Mouse (Mus musculus): ENCODE measurements around the gene Stac2. TPM values are rescaled to one million over a fixed set of nuclear protein-coding genes. Genes with fewer than 3 reads are reported as not detected.

Gene Stac2
- total RNA-seq (2021) (1 to 10 TPM; 3.6 to 4.0 TPM), polyA plus RNA-seq (2012; rRNA removed) (0.71 and 0.83 TPM in 2 replicates)
- long read RNA-seq, partial matches to known transcripts, result 1 of 3 reads
- long read RNA-seq, other reads (novel, unspliced or antisense), result 1 of 3 reads

DNA sequence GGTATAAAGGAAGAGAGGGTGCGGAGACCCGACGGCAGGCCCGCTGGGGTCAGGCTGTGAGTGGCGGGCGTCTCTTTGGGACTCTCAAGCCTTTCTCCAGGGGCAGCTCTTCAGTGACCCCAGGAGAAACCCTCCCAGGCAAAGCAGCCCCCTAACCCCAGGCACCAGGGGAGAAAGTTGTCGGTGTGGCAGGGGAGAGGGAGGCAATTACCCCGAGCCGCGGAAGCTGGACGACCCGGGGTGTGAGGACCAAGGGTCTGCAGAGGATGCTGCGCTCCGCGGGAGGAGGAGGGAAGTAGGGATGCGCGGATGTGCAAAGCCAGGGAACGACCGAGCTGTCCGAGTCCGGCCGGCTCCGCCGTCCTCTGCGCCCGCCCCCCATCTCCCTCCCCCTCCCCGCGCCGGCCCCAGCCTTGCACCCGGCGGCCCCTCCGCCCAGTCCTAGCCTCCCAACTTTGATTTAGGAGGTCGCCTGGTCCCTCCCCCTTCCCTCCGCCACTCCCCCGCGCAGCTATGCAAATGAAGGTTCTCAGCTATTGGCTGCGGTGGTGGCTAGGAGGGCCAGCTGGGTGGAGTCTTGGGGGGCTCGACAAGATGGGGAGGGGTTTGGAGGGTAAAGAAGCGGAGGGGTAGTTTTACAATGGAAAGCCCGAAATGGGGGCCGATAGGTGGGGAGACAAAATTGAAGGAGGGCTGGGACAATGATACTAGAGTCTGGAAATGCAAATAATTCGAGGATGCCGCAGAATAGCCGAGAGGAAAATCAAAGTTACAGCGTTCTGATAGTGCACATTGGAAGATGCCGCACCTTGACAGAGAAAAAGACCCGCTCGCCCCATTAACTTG, at the start of gene Stac2:
Gene Stac2 (minus strand): TSS at position 474 of the 846 bp plus-strand sequence.
- peak; percentile 88 for DNase-seq

DNA sequence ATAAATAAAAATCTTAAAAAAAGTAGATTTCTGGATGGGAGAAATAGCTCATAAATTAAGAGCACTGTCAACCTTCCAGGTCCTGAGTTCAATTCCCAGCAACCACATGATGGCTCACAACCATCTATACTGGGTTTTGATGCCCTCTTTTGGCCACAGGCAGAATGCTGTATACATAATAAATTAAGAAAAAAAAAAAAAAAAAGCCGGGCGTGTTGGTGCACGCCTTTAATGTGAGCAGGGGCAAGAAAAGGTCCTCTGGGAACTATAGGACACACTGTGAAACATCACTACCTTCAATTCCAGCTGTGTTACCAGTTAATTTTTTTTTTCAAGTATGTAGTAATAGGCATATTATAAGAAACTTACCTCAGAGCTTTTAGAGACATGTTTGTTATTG, 48.1 kb upstream of the Stac2 start:
- DNase-seq, result no peak

DNA sequence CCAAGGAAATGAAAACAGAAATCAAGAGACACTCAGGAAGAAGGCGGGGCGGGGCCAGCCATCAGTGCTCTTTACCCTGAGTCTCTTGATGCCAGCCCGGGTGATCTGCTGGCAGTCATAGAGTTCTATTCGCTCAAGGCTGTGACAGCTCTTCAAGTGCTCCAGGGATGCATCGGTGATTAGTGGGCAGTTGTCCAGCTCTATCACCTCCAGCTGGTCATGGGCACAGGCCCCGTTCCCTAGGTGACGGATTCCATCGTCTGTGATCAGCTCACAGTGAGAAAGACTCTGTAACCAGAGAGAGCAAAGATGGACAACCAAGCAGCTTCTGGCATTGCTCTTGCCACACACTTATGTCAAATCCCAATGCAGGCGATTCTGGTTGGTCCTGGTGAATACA, 37.3 kb upstream of the Stac2 start:
- DNase-seq, result peak; percentile 27

DNA sequence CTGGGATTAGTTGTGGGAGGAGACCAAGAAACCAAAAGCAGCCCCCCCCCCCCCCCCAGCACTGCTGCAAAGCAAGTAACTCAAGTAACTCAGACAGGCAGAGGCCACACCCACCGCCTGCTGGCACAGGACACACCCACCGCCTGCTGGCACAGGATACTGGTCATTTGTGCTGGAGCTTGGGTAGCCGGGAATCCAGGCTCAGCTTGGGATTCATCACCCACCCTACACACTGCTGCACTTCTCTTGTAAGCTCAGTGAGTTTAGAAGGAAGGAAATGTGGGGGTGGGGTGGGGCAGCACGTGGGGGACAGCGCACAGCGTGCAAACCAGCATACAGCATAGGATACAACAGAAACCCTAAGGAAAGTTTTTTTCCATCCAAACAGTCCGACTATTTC, 35.0 kb upstream of the Stac2 start:
- peak; percentile 65 for DNase-seq

DNA sequence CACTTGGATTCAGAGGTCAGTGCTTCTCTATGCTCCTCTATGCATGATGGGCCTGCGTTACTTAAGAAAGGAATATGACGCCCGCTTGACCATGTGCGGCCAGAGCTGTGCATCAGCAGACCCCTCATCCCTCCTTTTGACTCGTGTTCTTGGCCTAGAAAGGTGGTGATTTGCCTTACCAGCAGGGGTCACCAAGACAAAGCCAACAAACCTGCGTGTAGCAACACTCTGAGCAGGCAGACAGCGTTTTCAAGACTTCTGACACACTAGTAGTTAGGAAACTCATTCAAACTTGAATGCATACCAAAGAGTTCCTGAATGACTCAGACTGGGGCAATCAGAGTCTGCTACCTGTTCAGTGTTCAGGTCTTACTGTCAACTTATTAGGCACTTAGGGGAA, 33.3 kb upstream of the Stac2 start:
- DNase-seq, result no peak

DNA sequence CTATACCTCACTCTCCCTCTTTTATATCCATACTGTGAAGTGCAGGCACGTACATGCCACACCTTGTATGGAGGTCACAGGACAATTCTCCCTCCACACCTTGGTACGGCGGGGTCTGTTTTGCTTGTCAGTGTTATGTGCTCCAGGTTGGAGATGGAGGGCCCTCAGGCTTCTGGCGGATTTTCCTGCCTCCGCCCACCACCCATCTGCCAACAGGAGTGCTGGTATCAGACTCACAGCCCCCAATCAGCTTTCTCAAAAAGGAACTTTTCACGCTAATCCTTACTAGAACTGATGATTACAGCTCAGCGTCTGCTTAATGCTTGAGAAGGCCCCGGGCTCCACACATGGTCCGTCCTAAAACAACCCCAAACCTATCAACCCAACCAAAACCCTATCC, 32.9 kb upstream of the Stac2 start:
- DNase-seq, result no peak

DNA sequence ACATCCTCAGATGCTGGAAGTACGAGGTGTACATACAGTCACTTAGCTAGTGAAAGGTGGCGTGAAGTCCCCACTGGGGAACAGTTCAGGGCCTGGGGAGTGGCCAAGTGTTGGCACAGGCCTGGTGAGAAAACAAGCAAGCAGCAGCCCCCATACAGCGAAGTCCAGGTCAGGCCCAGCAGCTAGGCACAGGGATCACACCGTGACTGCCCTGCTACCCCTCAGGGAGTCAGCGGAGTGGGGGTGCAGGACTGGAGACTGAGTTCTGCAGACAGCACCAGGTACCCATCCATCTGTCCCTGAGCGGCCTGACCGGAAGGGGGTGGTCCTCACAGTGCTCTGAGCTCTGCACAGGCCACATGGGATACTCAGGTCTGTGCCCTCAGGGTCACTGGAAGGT, 29.5 kb upstream of the Stac2 start:
- no peak for DNase-seq

DNA sequence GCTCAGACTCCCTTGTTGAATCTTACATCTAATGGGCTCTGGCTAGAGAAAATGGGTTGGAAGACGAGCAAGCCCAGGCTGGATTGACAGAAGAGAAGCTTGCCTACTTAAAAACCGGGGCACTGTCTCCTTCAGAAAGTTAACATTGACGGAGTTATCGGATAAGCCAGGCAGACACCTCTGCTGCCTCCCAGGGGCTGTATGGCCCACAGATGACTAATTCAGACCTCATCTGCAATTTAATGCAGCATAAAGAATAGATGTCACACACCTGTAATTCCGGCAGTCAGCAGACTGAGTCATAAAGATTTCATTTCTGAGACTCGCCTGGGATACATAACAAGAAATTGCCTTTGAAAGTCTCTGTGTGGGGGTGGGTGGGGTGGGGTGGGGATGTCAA, 27.2 kb upstream of the Stac2 start:
- no peak for DNase-seq

DNA sequence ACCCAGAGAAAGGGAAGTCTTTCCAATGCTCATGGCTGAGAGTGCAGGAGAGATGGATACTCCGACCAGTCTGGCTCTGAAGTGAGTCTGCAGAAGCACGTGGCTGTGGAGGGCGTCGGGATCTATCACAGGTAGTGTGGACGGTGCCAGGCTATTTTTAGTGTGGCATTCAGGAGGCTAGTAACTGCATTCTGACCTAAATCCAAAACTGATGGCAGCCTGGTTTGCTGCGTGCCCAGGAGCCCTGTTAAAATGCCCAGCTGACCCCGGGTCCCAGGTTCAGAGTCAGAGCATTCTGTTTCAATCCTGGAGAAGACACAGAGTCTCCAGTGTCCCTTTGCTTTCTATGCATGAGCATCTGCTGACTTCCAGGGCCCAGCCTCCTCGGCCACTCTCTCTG, 23.8 kb upstream of the Stac2 start:
- DNase-seq, result no peak

DNA sequence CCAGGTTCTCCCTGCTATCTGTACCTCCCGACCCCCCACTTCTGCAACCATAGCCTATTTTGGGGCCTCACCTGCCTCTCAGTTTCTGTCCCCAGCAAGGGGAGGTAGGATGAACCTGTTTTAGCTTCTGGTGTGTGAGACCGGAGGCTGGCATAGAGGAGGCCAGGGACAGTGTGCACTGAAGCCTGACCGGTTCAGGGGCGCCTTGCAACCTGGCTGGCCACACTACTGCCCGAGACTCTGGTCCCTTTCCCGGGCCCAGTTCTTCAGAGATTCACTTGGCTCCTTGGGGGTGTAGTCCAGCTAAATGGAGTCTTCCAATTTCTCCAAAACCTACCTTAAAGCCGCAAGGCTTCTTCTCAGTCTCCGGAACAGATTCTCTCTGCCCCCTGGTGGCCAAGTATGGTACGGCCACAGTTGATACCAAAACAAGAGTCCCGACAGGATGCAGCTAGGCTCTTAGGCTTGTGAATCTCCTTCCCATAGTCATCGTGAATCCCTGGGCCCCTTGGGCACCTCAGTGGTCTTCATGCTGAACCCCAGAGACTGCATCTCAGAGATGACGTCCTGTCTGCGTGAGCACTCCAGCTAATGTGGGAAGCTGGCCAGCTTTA, 22.0 kb upstream of the Stac2 start:
- DNase-seq, result peak; percentile 86

DNA sequence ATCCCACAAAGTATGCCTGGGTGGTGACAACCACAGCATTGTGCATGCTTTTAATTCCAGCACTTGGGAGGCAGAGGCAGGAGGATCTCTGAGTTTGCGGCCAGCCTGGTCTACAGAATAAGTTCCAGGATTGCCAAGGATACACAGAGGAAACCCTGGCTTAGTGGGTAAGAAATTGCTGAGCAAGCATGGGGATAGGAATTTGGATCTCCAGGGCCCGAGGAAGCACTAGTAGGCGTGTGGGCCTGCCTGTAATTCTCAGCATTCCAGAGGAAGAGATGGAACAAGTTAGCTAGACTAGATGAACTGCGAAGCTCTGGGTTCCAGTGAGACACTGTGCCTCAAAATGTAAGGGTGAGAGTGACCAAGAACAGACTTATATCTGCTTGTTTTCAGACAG, 20.2 kb upstream of the Stac2 start:
- DNase-seq, result no peak

DNA sequence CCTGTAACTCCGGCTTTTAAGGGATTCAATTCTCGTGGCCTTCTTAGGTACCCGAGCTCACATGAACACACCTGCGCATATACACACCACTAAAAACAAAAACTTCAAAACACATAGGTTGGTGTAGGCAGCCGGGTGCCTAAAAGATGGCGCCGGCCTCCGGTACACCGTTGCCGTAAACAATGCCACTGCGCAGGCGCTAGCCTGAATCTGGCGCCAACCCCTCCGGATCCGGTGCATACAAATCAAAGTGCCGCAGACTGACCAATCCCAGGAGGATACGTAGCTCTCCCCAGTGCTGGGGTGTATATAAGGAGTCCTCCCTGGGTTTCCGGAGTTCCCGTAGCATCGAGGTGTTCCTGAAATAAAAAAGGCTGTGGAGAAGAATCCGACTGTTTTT, 14.0 kb upstream of the Stac2 start:
- DNase-seq, result no peak

DNA sequence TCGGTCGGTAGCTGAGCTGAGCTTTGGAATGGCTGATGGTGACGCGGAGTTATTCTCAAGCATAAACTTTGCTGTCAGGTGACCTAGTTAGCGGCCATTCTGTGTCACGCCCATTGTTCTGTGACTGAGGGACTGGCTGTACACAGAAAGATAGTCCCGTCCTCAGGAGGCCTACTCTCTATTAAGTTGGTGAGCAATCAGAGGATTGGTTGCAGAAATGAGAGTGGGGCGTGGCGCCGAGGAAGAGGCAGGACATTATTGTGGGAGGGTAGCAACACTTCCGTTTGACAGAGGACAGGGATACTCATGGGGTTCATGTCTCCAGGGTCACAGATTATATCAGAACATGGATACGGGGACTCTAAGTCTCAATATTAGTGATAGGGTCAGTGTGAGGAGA, 12.9 kb upstream of the Stac2 start:
- DNase-seq, result no peak

DNA sequence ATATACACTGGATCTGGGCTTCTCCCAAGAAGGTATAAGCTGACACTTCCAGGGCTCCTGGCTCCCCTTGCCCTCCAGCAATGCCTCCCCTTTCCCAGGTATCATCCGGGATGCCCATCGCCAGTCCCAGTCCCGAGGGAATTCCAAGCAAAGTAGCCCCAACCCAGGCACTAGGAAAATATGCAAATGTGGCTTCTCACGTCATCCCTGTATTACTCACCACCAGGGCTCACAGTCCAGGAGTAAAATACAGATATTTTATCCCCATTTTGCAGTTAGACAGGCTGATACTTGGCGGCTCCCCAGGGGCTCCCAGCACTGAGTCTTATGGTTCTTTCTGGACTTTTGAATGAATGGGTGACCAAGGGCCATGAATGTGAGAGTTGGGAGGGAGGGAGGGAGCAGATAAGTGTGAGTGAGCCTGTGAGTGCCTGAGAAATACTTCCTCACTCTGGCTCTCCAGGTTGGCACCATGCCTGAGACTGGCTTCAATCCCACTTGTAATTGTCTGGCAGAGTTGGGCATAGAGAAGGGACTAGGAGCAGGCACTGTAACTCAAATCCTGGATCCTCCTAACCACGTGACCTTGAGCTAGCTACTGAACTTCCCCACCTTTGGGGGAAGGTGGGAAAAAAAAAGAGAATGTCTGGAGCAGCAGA, 8.8 kb upstream of the Stac2 start:
- peak; percentile 79 for DNase-seq

DNA sequence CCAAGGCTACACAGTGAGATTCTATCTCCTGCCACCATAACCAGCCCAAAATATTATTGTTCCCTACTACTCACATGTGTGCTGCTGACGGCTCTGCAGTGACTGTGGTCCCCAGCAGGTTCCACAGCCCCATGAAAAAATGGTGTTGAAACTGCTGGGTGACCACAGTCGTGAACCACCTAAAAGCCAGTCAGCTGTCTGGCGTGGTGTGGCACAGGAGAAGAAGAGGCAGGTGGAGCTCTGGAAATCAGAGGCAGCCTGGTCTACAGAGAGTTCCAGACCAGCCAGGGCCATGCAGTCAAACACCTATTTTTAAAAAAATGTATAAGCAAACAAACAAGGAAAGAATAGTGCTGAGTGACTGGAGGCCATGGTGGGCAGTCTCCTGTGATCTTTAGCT, 8.2 kb upstream of the Stac2 start:
- no peak for DNase-seq

DNA sequence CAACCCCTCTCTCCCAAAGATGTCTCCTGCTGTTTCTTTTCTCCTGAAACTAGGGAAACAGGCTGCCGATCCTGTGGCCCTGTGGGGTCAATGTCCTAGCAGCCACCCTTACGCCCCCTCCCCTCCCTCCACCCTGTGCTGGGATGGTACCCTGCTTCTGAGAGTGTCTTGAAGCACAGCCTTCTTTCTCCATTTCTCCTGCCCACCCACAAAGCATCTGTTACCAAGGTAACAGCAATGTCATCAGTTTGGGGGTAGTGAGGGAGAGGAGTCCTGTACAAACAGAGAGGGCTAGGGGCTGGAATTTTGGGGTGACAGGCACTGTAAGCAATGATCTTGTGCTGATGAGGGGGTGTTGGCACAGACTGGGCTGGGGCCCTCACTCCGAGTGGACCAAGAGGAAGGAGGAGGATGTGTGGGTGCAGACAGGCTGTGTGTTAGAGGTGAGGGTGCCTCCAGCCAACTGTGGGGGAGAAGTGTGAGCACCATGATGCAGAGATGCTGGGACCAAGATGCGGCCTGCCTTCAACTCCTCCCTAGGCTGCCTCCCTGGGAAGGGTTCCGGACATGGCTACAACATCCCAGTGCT, 6.9 kb upstream of the Stac2 start:
- no peak for DNase-seq

DNA sequence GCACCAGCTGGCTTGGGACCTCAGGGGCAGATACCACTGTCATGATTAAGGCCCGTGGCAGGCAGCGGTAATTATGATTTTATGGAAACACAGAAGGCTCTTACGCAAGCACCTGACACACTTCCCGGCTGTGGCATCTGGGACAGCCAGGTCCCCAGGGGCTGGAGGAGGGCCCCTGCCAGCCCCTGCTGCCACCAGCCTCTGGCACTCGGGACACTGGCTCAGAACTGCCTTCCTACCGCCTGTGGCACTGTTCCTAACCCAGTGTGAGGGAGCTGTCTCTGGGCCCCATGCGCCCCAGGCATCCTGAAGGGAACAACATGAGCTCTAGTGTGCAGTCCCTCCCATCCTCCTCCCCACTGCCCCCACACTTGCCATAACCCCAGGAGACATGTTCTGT, 6.4 kb upstream of the Stac2 start:
- peak; percentile 55 for DNase-seq

DNA sequence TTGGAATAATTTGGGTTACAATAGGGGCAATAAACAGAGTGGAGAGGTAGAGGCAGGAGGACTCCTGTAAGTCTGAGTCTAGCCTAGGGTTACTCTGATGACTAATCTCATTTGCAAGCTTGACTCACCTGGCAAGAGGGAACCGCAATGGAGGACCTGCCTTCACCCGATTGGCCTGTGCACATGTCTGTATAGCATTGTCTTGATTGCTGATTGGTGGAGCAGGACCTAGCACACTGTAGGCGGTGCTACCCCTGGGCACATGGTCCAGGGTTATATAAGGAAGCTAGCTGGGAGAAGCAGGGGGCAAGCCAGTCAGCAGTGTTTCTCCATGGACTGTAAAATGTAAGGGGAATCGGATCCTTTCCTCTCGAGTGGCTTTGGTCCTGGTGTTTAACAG, 4.7 kb upstream of the Stac2 start:
- peak; percentile 52 for DNase-seq

DNA sequence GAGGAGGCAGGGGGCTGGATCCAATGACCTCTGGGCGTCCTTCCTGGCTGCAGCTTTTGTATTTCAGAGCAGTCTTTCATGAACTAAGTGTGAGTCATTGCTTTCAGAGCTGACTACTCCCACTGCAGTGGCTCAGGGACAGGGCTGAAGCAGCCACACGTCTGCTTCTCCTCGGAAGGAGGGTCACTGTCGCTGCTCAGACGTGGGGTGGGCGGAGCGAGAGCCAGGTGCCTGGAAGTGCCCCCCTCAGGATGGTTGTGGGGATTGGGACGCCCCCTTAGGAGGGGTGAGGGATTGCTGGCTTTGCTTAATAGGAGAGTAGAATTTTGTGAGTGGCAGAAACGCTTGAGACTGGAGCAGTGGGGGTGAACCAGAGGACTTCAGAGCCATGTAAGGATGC, 4.2 kb upstream of the Stac2 start:
- peak; percentile 73 for DNase-seq

DNA sequence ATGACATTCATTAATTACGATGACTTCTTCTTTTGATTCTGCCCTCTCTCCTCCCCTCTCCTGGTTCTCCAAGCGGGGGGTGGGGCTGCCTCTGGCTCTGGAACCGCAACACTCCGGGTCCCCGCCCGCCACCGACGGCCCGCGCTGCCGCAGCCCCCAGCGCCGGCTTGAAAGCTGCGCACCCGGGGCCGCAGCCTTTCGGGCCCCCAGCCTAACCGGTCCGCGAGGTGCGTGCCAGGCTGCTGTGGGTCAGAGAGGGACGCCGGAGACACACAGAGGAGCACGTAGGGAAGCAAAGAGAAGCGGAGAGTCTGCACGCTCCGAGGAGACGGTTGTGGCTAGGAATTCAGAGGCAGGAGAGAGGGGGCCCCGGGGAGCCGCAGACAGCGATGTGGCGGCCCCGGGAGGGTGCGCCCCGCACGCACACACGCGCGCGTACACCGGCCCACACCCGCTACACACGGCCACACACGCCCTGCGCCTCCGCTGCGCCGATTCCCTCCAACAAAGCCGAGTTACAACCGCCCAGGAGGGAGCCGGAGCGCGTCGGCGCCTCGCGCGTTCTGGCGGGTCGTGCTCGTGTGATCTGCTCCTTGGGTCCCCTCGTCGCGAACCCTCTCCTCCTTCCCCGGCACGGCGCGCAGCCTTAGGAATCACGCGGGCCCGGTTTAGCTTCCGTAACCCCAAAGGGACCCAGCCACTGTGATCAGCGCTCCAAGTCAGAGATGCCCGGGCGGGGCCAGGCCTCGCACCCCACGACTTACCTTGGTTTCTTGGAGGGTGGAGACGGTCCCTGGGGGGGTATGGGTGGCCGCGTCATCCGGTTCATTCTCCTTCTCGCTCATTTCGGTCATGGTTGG, 903 bp downstream of the Stac2 start:
- DNase-seq, result no peak

DNA sequence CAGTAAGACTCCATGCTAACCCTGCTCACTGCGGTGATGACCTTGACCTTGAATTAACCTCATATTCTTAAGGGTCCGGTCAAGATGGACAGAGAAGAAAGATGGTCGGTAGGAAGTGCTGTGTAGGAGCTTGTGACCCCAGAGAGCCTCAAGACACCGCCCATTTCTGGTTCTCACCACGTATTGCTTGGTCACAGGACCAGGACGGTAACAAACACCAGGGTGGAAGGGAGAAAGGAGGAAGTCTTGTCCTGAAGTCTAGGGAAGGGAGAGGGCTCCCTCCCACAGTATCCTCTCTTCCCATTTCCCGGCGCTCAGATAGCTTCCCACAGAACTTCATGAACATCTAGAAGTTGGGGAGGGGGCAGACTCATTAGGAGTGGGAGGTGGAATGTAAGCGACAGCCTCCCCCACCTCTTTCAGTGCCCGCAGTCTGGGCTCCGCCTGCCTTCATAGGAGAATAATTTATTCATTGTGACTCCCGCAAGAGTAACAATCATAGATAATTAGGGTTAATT, 1.6 kb downstream of the Stac2 start:
- no peak for DNase-seq

DNA sequence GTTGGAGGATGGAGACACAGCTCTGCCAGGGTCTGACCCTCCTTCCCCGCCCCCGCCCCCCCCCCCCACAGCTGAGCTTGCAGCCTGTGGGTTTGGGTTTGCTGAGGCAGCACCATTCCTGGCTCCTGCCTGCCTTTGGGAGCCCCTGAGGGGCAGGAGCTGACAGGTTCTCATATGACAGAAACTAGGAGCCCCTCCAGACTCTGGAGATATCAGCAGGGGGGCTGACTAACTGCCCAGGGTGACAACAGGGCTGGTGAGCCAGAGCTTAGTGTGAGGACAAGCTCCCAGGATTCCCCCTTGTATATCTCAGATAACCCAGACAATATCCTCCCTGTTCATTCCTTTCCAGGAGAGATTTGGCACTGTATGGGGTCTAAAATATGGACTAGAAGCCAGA, 2.3 kb downstream of the Stac2 start:
- DNase-seq, result no peak
